Comparison of ENCODE assay signal across 9 mouse cellular contexts in the genomic region with DNA sequence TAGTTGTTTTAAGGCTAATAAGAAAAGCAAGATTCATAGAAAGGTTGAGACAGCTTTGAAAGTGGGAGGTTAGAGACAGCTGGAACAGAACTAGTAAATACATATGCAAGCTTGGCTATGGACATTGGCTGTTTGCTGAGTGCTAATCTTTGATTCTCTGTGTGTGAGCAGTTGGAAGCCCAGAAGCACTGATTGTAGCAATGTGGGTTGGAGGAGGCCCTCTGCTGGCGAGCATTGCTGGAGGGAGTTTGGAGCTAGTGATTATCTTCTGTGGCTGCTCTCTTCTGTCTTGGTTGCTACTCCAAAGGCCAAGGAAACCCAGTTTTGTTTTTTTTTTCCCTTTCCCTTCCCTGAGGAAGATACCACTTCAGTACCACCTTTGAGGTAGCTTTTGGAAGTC. TPM values are rescaled to one million over a fixed set of nuclear protein-coding genes. Genes with fewer than 3 reads are reported as not detected.
DNase-seq lines count a peak whose midpoint lies in the region; ATAC-seq and TF ChIP-seq lines count a peak whose summit lies in the region.
"Had no signal": no experiment of that assay in that cellular context is flagged by ENCODE, and none has a peak within 500 bp of the region (broad histone marks: within the 10 kb centered on the region; RNA-seq: fewer than 3 reads in every experiment).

No protein-coding gene starts in this region.

- intact Hi-C loops in gastrocnemius, postnatal 14 days (cut with DNase I; ENCODE audit: low total_unique reads) = no loop called here
- intact Hi-C loops in left cerebral cortex, postnatal 10 days (cut with DNase I) = no loop called here

- peak; percentile 48; the same call in 1 of the 2 replicates for TF ChIP-seq CTCF in bone marrow macrophage, adult 2 months (IDR thresholded peaks at IDR 0.05; ENCODE audit: low read depth, low read length)

- peak; percentile 23 for DNase-seq in heart, adult 8-10 months (ENCODE audit: low spot score)
- DNase-seq in heart, adult 11 months = no peak
- peak; percentile 26 to 48 for DNase-seq in CD8-positive naive resting alpha-beta T cell, adult 2 months (ENCODE audit: low read depth in 2 of 2, low spot score in 2 of 2)
- peak; percentile 52 for DNase-seq in gastrocnemius, postnatal 14 days
- peak; percentile 32 to 60 for DNase-seq in left cerebral cortex, postnatal 10 days (ENCODE audit: extremely low spot score in 1 of 2, low spot score in 2 of 2)

- ATAC-seq in neutrophil, adult 5-6 weeks (ENCODE audit: extremely low read depth, insufficient number of reproducible peaks, low FRiP score, poor library complexity, severe bottlenecking) = 0 out of 2 replicates have a peak, but pooled peaks have one; percentile 19
- ATAC-seq in inflammation-experienced regulatory T-cells, adult 6 months = no peak

- no peak overlapping the region for H3K4me3 ChIP-seq in bone marrow macrophage, adult 2 months (ENCODE audit: insufficient read depth, low read length)
- H3K4me3 ChIP-seq: limb, embryonic 12.5 days had no signal

- H3K4me1 ChIP-seq in bone marrow macrophage, adult 2 months (ENCODE audit: control insufficient read depth, insufficient read depth, low read length) = peaks cover 43% of the 10 kb centered on the region

- no peak overlapping the region for H3K27ac ChIP-seq in bone marrow macrophage, adult 2 months (ENCODE audit: insufficient read depth, low read depth, low read length)
- H3K27ac ChIP-seq: limb, embryonic 12.5 days had no signal

- TF ChIP-seq POLR2A in bone marrow macrophage, adult 2 months (IDR thresholded peaks at IDR 0.05; ENCODE audit: borderline replicate concordance, low read depth, low read length) = no peak

RNA-seq across cellular contexts. Expression of a gene that starts 26.6 kb away (rescaled TPM):
- not detected for total RNA-seq in heart, adult 8-10 months (2022)
- polyA plus RNA-seq in bone marrow macrophage, adult 2 months (2012; ENCODE audit: insufficient read depth, insufficient read length, missing spikeins) = not detected in 2 replicates
- total RNA-seq in gastrocnemius, postnatal 14 days (2021) = not detected
- under 1 TPM in 1 of 2 experiments, not detected in 1; 0.77 TPM for total RNA-seq in left cerebral cortex, postnatal 10 days (2021)
- total RNA-seq in neutrophil, adult 5-6 weeks (2017) = not detected in 2 replicates
- not detected for polyA plus RNA-seq in inflammation-experienced regulatory T-cells, adult 6 months (2017; shearing (Covaris generic))

RNA-seq across cellular contexts. Expression of a gene that starts 26.9 kb away (rescaled TPM):
- total RNA-seq in heart, adult 8-10 months (2022) = 10 to 100 TPM; 81.3 to 93.0 (median 90.0) TPM
- 108 and 129 TPM in 2 replicates for polyA plus RNA-seq in bone marrow macrophage, adult 2 months (2012; ENCODE audit: insufficient read depth, insufficient read length, missing spikeins)
- 10 to 100 TPM; 90.1 to 97.0 TPM for total RNA-seq in gastrocnemius, postnatal 14 days (2021)
- total RNA-seq in left cerebral cortex, postnatal 10 days (2021) = 100 to 1,000 TPM in 1 of 2 experiments, 10 to 100 TPM in 1; 93.6 to 104 TPM
- 106 and 108 TPM in 2 replicates for total RNA-seq in neutrophil, adult 5-6 weeks (2017)
- polyA plus RNA-seq in inflammation-experienced regulatory T-cells, adult 6 months (2017; shearing (Covaris generic)) = 10 to 100 TPM in 2 of 3 experiments, 1 to 10 TPM in 1; 8.0 to 32.4 (median 15.7) TPM

RNA-seq across cellular contexts. Expression of a gene that starts 48.0 kb away (rescaled TPM):
- not detected for total RNA-seq in heart, adult 8-10 months (2022)
- not detected in 2 replicates for polyA plus RNA-seq in bone marrow macrophage, adult 2 months (2012; ENCODE audit: insufficient read depth, insufficient read length, missing spikeins)
- total RNA-seq in gastrocnemius, postnatal 14 days (2021) = not detected
- total RNA-seq in left cerebral cortex, postnatal 10 days (2021) = not detected
- total RNA-seq in neutrophil, adult 5-6 weeks (2017) = not detected in 2 replicates
- not detected for polyA plus RNA-seq in inflammation-experienced regulatory T-cells, adult 6 months (2017; shearing (Covaris generic))
- polyA plus RNA-seq: limb, embryonic 12.5 days had no signal
